Mouse (Mus musculus) bone marrow macrophage, adult 2 months (primary cell): ENCODE measurements at regions not wholly inside any gene's neighbourhood (a gene's known extent, or its start where the extent isn't known, plus 50 kb on each side); places are given as distances from the start of the nearest gene placed in this dataset.

ENCODE experiments used
- CTCF ChIP-seq: IDR thresholded peaks from 2 replicates; pipeline ENCODE4 v1.5.1; 2012; ENCODE audit warnings: low read depth, mild to moderate bottlenecking, low read length, moderate library complexity
- POLR2A ChIP-seq: IDR thresholded peaks from 2 replicates; pipeline ENCODE4 v1.6.1; 2012; ENCODE audit warnings: mild to moderate bottlenecking, low read depth, low read length, borderline replicate concordance

- TF ChIP-seq CTCF (no peak), POLR2A (no peak)
Observed at GRCm38 (mm10) chr4:101340741-101341140, 75.7 kb upstream of the Jak1 start.
